Mouse (Mus musculus) intestine, embryonic 16.5 days (tissue): ENCODE measurements around the gene Sppl3. TPM values are rescaled to one million over a fixed set of nuclear protein-coding genes. Genes with fewer than 3 reads are reported as not detected.
A peak's percentile ranks its signal among the peaks of the same experiment; 100 is the strongest.

Experiments used
- ATAC-seq: fragments of 200-750 bp; cut with Nextera tagmentation; 2 replicates; pipeline ENCODE4 v1.8.0; 2017; ENCODE audit warnings: moderate TSS enrichment, moderate library complexity
- H3K27ac ChIP-seq: fragments of 300-500 bp; sonication (generic); 2 replicates; pipeline ENCODE4 v1.5.1; 2014; ENCODE audit warnings: mild to moderate bottlenecking, low read length
- H3K27me3 ChIP-seq: fragments of 300-500 bp; sonication (generic); replicated peaks from 2 replicates; pipeline ENCODE4 v1.6.1; 2014; ENCODE audit warnings: low read length, control low read depth, mixed read lengths; ENCODE audit not compliant: control insufficient read depth, insufficient read depth
- H3K36me3 ChIP-seq: fragments of 300-500 bp; sonication (generic); 2 replicates; pipeline ENCODE4 v1.6.1; 2014; ENCODE audit warnings: low read length, control low read depth; ENCODE audit not compliant: control insufficient read depth, insufficient read depth
- H3K4me1 ChIP-seq: fragments of 300-500 bp; sonication (generic); 2 replicates; pipeline ENCODE4 v1.6.1; 2014; ENCODE audit warnings: low read length, control low read depth, mixed read lengths; ENCODE audit not compliant: control insufficient read depth, insufficient read depth
- H3K4me2 ChIP-seq: fragments of 300-500 bp; sonication (generic); 2 replicates; pipeline ENCODE4 v1.6.1; 2014; ENCODE audit warnings: low read depth, low read length, control low read depth
- H3K4me3 ChIP-seq: fragments of 300-500 bp; sonication (generic); 2 replicates; pipeline ENCODE4 v1.5.1; 2014; ENCODE audit warnings: mild to moderate bottlenecking, low read length
- H3K9ac ChIP-seq: fragments of 300-500 bp; sonication (generic); 2 replicates; pipeline ENCODE4 v1.6.1; 2014; ENCODE audit warnings: low read depth, low read length
- H3K9me3 ChIP-seq: fragments of 300-500 bp; sonication (generic); 2 replicates; pipeline ENCODE4 v1.6.1; 2016; ENCODE audit warnings: low read length, control low read depth; ENCODE audit not compliant: control insufficient read depth
- WGBS: fragments of 180-500 bp; shearing (Covaris S2); extraction: QIAGEN DNeasy Blood & Tissue Kit; methylation state at CpG from one replicate; pipeline ENCODE4 v1.1.7; 2014; 5-methylcytosine and 5-hydroxymethylcytosine counted together
- polyA plus RNA-seq: library from polyadenylated mRNA; unstranded; fragments of >200 nt; fragmentation: Nextera tagmentation; extraction: Ambion mirVana; gene quantifications from 2 replicates; pipeline ENCODE4 v1.2.1, GENCODE M21; 2015

Gene Sppl3
- polyA plus RNA-seq, 1 experiment from 2014 or later: 8.6 TPM

GRCm38 (mm10) chr5:115145253-115145968 is 134.5 kb downstream of the Sppl3 start:
- H3K4me1 ChIP-seq: peaks cover 5% of the 10 kb centered on the region
- H3K4me3 ChIP-seq: no peak overlapping the region
- no peak for ATAC-seq
- H3K9ac ChIP-seq: no peak overlapping the region
- WGBS: 78% methylated on average over 11 of the region's 11 CpGs
- peaks cover 20% of the 10 kb centered on the region for H3K36me3 ChIP-seq
- H3K9me3 ChIP-seq: no peaks in the 10 kb centered on the region
- H3K27me3 ChIP-seq: no peaks in the 10 kb centered on the region
- H3K27ac ChIP-seq: no peak overlapping the region
- no peak overlapping the region for H3K4me2 ChIP-seq

GRCm38 (mm10) chr5:115145976-115146746 is 135.2 kb downstream of the Sppl3 start:
- no peak for ATAC-seq
- Histone ChIP-seq H3K4me1 (peaks cover 5% of the 10 kb centered on the region), H3K4me2 (no peak overlapping the region), H3K9me3 (no peaks in the 10 kb centered on the region), H3K9ac (no peak overlapping the region), H3K36me3 (peaks cover 27% of the 10 kb centered on the region), H3K4me3 (no peak overlapping the region), H3K27me3 (no peaks in the 10 kb centered on the region), H3K27ac (0 out of 2 replicates have a peak overlapping the region, but pooled peaks have one; percentile 24)
- WGBS: 76% methylated on average over 6 of the region's 6 CpGs

GRCm38 (mm10) chr5:115146747-115147130 is 135.8 kb downstream of the Sppl3 start:
- H3K9me3 ChIP-seq: no peaks in the 10 kb centered on the region
- no peak overlapping the region for H3K27ac ChIP-seq
- peaks cover 7% of the 10 kb centered on the region for H3K4me1 ChIP-seq
- ATAC-seq: no peak
- H3K4me3 ChIP-seq: no peak overlapping the region
- H3K27me3 ChIP-seq: no peaks in the 10 kb centered on the region
- H3K36me3 ChIP-seq: peaks cover 27% of the 10 kb centered on the region
- no peak overlapping the region for H3K4me2 ChIP-seq
- H3K9ac ChIP-seq: no peak overlapping the region

GRCm38 (mm10) chr5:115147388-115147787 is 136.5 kb downstream of the Sppl3 start:
- WGBS: 71% methylated on average over 3 of the region's 3 CpGs
- Histone ChIP-seq H3K27me3 (no peaks in the 10 kb centered on the region), H3K9me3 (no peaks in the 10 kb centered on the region), H3K9ac (no peak overlapping the region), H3K4me2 (no peak overlapping the region), H3K36me3 (peaks cover 27% of the 10 kb centered on the region), H3K4me1 (peaks cover 10% of the 10 kb centered on the region), H3K27ac (peak overlapping the region; percentile 44; the same call in 1 of the 2 replicates), H3K4me3 (no peak overlapping the region)
- peak; percentile 79 for ATAC-seq

- no peak for ATAC-seq
- Histone ChIP-seq H3K9ac (no peak overlapping the region), H3K4me1 (peaks cover 19% of the 10 kb centered on the region), H3K36me3 (peaks cover 27% of the 10 kb centered on the region), H3K4me3 (no peak overlapping the region), H3K27ac (no peak overlapping the region), H3K4me2 (no peak overlapping the region), H3K27me3 (no peaks in the 10 kb centered on the region), H3K9me3 (no peaks in the 10 kb centered on the region)
- 93% methylated on average over 8 of the region's 8 CpGs for WGBS
Measured at GRCm38 (mm10) chr5:115148378-115148777, 137.4 kb downstream of the Sppl3 start.

Other genes starting within 250 kb of the Sppl3 start
- 12.7 and 16.7 TPM in 2 replicates for gene Ankrd13a, start 236.5 kb upstream of the Sppl3 start, polyA plus RNA-seq
- 27.1 and 29.9 TPM in 2 replicates for gene Git2, start 235.6 kb upstream of the Sppl3 start, polyA plus RNA-seq
- gene 1500011B03Rik, start 187.7 kb upstream of the Sppl3 start, polyA plus RNA-seq: 51.5 and 54.7 TPM in 2 replicates
- gene 4930519G04Rik, start 157.5 kb upstream of the Sppl3 start, polyA plus RNA-seq: not detected in 2 replicates
- gene Gm9936, start 152.5 kb upstream of the Sppl3 start, polyA plus RNA-seq: 0.10 TPM in 2 replicates
- 6.0 and 7.4 TPM in 2 replicates for gene Oasl2, start 114.2 kb upstream of the Sppl3 start, polyA plus RNA-seq
- gene Oasl1, start 87.9 kb upstream of the Sppl3 start, polyA plus RNA-seq: 1.3 and 2.1 TPM in 2 replicates
- gene 2210016L21Rik, start 69.0 kb upstream of the Sppl3 start, polyA plus RNA-seq: 49.1 and 53.3 TPM in 2 replicates
- gene Hnf1a, start 40.0 kb upstream of the Sppl3 start, polyA plus RNA-seq: 16.1 and 21.7 TPM in 2 replicates
- gene Gm10401, start 87.2 kb downstream of the Sppl3 start, polyA plus RNA-seq: 17.6 and 22.0 TPM in 2 replicates
- gene Acads, start 108.2 kb downstream of the Sppl3 start, polyA plus RNA-seq: 150 and 162 TPM in 2 replicates
- 22.1 and 23.2 TPM in 2 replicates for gene Unc119b, start 123.8 kb downstream of the Sppl3 start, polyA plus RNA-seq
- gene Mlec, start 147.0 kb downstream of the Sppl3 start, polyA plus RNA-seq: 68.5 and 82.4 TPM in 2 replicates
- gene Cabp1, start 183.2 kb downstream of the Sppl3 start, polyA plus RNA-seq: 0.80 and 1.2 TPM in 2 replicates
- gene Pop5, start 224.7 kb downstream of the Sppl3 start, polyA plus RNA-seq: 124 and 141 TPM in 2 replicates